Mouse (Mus musculus) layer of hippocampus, adult 9-10 months (tissue): ENCODE measurements at regions not wholly inside any gene's neighbourhood (a gene's known extent, or its start where the extent isn't known, plus 50 kb on each side); places are given as distances from the start of the nearest gene placed in this dataset.

ENCODE experiments used
- DNase-seq: peaks from one replicate; pipeline ENCODE4 v3.0.0; 2022; ENCODE audit warnings: low spot score

- DNase-seq, result no peak
Measured at GRCm38 (mm10) chr14:76917139-76917929, 119.2 kb upstream of the Ccdc122 start.

GRCm38 (mm10) chr14:76913850-76914249 is 122.7 kb upstream of the Ccdc122 start:
- no peak for DNase-seq

GRCm38 (mm10) chr14:76912301-76913001 is 124.1 kb upstream of the Ccdc122 start:
- DNase-seq, result no peak

DNA sequence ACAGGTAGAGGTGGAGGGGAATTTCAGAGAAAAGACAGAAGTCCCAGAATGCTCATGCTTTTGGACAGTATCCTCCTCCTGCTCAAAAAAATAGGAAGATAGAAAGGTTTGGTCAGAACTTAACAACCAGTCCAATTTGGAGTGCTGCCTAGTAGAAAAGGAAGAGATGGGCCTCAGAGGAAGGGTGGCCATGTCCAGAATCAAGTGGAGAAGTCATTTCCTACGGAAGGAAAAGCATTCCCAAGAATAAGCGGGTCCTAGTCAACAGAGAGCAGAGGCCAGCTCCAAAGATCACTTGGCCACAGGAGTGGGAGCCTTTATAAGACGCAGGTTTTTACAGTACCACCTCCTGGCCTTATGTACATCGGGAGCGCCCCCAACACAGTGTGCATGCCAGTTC is 125.3 kb upstream of the Ccdc122 start:
- DNase-seq, result no peak

DNA sequence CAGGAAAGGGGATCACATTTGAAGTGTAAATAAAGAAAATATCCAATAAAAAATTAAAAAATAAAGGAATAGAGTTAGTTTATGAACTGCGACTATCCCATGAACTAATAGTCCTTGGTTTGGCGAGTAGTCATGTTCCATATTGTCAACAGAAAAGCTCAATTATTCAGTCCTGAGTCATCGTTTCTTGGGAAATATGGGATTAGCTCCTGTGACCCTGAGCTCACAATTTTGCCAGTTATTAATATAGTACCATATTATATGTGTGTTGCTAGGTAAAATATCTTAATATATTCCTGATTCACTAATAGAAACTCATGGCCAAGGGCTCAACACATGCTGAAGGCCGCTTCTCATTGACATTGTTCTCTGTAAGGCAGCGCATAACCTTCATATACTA is 126.4 kb upstream of the Ccdc122 start:
- DNase-seq, result no peak

- DNase-seq, result no peak
Measured at GRCm38 (mm10) chr14:76907941-76908340, 128.6 kb upstream of the Ccdc122 start.

GRCm38 (mm10) chr14:76902962-76903757 is 133.4 kb upstream of the Ccdc122 start:
- DNase-seq, result no peak

- no peak for DNase-seq
Measured at GRCm38 (mm10) chr14:76901490-76901889, 135.1 kb upstream of the Ccdc122 start.

DNA sequence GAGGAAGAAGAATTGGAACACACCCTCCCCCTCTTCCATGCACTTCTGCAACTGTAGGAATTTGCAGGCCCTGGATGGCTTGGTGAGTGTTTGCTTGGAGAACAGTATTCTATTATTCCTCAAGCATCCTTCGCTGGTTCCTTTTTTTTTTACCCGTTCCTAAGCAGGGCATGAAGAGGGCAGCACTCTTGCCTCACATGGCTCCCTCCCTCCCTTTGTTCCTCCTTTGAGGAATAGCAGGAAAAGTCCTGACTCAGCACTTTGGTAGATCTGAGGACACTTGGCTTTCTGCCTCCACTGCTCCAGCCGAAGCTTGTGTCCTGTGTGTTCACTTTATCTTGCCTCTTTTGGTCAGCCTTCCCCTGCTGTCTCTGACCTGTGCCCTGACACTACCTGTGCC is 137.2 kb upstream of the Ccdc122 start:
- DNase-seq, result no peak

DNA sequence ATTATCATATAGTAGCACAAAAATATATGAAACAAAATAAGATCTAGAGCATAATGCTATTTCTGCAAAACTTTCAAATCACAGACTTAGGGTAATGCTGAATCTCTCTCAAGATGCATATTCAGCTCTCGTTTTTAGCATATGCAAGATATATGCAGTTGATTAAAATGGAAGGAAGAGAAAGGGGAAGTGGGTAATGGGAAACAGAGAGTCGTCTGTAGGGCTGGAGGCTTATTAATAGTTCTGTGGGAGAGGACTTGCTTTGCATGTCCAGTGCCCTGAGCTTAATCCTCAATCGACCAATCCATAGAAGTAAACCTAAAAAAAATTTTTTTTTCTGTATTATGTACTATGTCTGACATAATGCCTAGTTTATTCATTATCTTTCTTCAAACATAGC is 148.9 kb upstream of the Ccdc122 start:
- DNase-seq, result no peak

DNA sequence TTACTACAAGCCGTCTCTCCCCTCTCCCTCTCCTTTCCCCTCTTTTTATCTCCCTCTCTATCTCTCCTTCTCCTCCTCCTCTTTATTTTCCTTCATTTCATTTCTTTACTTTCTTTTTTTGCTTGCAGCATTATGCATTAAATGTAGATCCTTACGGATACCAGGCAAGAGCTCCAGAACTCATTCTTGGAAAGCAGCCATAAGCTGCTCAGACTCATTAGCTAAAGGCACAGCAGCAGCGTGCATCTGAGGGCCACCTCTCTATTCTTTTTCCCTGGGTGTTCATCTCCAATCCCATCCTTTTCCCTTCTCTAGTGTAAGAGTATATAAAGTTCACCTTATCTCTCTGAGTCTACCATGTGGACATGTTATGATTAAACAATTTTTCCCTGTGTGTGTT is 149.4 kb upstream of the Ccdc122 start:
- no peak for DNase-seq

DNA sequence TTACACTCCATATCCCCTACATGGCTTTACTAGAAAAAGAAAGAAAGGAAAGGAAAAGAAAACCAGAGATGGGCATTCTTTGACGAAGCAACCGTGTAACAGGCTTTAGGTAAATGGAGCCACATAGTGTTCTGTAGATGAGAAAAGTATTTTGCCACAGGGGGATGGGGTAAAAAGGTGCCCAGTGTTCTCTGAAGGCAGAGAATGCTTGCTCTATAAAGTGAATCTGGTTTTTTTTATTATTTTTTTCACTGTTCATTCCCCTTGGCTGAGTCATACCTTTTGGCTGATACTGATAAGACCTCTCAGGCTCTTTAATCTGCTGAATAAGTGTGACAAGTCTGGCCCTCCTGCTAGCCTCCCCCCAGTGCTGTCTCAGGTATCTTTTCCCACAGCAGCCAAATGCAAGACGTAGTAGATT is 153.3 kb upstream of the Ccdc122 start:
- no peak for DNase-seq

- DNase-seq, result no peak
Measured at GRCm38 (mm10) chr14:76882711-76883171, 153.8 kb upstream of the Ccdc122 start.

DNA sequence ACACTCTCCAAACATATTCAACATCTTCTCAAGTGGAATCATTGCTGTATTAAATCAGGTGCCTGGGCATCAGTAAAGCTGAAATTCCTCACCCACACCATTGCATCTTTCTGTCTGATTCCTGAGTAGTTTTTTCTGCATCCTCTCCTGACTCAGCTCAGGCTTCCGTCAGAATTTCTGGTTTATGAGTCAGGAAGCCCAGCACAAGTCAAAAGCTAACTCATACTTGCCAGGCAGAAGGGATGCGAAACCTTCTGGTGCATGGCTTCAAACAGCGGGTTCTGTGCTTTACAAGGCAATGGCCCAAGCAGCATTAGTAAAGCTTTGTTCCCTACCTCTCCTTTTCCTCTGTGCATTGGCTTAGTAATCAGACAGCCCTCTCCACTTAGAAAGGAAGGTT is 155.7 kb upstream of the Ccdc122 start:
- DNase-seq, result no peak

DNA sequence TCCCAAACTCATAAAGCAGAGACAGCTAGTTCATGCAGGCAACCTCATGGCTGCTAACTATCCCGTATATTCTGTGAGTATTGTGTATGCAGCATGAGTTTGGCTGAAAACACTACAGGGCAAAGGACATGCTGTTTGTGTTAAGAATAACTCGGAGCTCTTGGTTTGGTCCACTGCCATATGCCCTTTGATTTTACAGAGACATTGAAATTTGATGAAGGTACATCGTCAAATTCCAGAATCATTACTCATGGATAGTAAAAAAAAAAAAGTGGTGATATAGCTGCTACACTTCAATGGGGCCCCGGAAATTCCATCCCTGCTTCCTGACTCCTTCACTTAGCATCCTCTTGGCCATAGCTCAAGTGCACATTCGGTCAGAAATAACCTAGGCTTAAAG is 159.3 kb upstream of the Ccdc122 start:
- DNase-seq, result no peak

- DNase-seq, result peak; percentile 75
Measured at GRCm38 (mm10) chr14:76876015-76876414, 160.6 kb upstream of the Ccdc122 start.

DNA sequence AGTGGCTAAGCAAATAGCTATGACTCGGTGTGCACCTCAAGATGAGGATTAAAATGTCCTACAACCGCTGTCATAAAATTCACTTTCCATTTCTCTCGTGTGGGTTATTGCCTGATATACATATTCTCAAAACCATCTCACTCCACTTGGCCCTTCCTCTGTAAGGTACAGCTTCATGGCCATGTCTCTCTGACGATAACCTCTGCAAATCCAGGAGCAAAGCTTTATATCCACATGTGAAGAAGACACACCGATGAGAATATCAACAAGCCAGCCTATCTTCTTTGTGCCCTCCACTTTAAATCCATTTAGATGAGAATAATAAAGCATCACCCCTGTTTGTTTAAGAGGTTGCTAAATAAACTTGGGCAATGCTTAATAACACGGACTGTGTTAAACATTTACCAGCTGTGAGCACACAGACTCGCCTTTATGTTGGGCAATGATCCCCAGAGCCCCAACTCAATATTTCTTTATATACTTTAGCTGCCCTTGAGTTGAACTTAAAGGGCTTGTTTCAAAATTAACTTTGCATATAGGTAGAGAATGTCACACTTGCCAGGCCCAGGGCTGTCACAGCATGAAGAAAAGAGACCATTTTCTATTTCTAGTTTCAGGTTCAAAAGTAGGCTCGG is 161.2 kb upstream of the Ccdc122 start:
- DNase-seq, result no peak

DNA sequence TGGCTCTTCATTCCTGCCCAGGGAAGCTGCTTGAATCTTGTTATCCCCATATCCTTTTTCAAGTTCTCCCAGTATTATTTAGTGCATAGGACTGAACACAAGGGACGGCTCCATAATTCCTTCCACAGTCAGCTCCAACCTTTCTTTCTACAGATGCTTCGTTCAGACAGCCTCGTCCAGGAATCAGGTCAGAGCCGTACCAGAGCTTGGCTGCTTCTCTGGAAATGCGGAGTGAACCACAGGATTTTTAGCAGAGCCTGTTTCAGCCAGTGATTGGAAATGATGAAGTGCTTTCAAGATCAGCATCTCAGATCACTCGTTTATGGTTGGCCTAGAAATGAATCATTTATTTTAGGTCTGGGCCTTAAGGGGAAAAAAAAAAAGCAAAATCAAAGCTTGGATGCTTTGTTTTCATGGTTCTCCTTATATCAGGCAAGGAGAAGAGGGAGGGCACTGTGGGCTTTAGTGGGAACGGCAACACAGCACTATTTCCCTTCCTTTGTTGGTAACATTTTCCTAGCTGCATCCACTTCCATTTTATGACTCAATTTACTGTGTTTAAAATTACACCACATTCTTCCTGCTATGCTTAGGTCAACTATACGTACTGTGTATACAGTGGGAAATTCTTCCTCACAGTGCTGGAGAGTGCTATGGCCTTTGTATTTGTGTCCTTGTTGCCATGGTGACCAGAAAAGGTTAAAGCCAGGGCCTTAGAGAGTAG is 161.9 kb upstream of the Ccdc122 start:
- DNase-seq, result no peak

DNA sequence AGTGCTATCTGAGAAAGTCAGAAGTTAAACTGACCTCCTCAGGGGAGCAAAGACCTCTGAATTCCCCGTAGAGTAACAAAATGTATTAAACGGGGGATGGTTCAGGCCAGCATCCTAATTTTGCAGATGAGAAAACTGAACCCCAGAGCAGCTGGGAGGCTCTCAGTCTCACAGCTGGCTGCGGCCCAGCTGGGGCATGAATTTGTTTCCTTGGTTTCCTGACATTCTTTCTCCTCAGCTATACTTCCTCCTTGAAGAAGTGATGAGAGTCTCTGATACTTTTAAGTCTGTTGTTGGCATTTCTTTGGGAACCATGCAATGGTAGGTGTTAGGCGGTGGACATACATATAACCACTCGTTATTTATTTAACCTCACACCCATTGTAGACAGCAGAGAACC is 162.9 kb upstream of the Ccdc122 start:
- no peak for DNase-seq

- no peak for DNase-seq
Measured at GRCm38 (mm10) chr14:76872976-76873375, 163.6 kb upstream of the Ccdc122 start.

GRCm38 (mm10) chr14:76872510-76872909 is 164.1 kb upstream of the Ccdc122 start:
- no peak for DNase-seq

- DNase-seq, result no peak
Measured at GRCm38 (mm10) chr14:76868831-76869230, 167.7 kb upstream of the Ccdc122 start.
